Mouse (Mus musculus) midbrain, embryonic 13.5 days (tissue): ENCODE measurements at regions not wholly inside any gene's neighbourhood (a gene's known extent, or its start where the extent isn't known, plus 50 kb on each side); places are given as distances from the start of the nearest gene placed in this dataset.
"Not testable (repeated sequence)": the region's sequence is repeated elsewhere in the genome, so short reads cannot be mapped to it uniquely, and the experiment has no call there.

Source experiments
- ATAC-seq: fragments of 200-750 bp; cut with Nextera tagmentation; 2 replicates; pipeline ENCODE4 v1.8.0; 2017; ENCODE audit warnings: mild to moderate bottlenecking, moderate TSS enrichment, moderate library complexity
- H3K27ac ChIP-seq: fragments of 300-500 bp; sonication (generic); 2 replicates; pipeline ENCODE4 v1.5.1; 2015; ENCODE audit warnings: inconsistent platforms, mild to moderate bottlenecking, moderate library complexity
- H3K27me3 ChIP-seq: fragments of 300-500 bp; sonication (generic); 2 replicates; pipeline ENCODE4 v1.6.1; 2015; ENCODE audit warnings: mild to moderate bottlenecking, inconsistent platforms
- H3K36me3 ChIP-seq: fragments of 300-500 bp; sonication (generic); 2 replicates; pipeline ENCODE4 v1.6.1; 2015; ENCODE audit warnings: mild to moderate bottlenecking, inconsistent platforms
- H3K4me1 ChIP-seq: fragments of 300-500 bp; sonication (generic); replicated peaks from 2 replicates; pipeline ENCODE4 v1.6.1; 2015; ENCODE audit warnings: inconsistent platforms
- H3K4me2 ChIP-seq: fragments of 300-500 bp; sonication (generic); replicated peaks from 2 replicates; pipeline ENCODE4 v1.6.1; 2015; ENCODE audit warnings: moderate library complexity, mild to moderate bottlenecking, inconsistent platforms
- H3K4me3 ChIP-seq: fragments of 300-500 bp; sonication (generic); replicated peaks from 2 replicates; pipeline ENCODE4 v1.5.1; 2015; ENCODE audit warnings: mild to moderate bottlenecking, inconsistent platforms
- H3K9ac ChIP-seq: fragments of 300-500 bp; sonication (generic); replicated peaks from 2 replicates; pipeline ENCODE4 v1.6.1; 2015; ENCODE audit warnings: mild to moderate bottlenecking, inconsistent platforms
- H3K9me3 ChIP-seq: fragments of 300-500 bp; sonication (generic); 2 replicates; pipeline ENCODE4 v1.6.1; 2016; ENCODE audit warnings: mild to moderate bottlenecking, inconsistent platforms
- WGBS: fragments of 180-500 bp; shearing (Covaris S2); methylation state at CpG from one replicate; pipeline ENCODE4 v1.1.7; 2015; 5-methylcytosine and 5-hydroxymethylcytosine counted together

- Histone ChIP-seq H3K9ac (no peak overlapping the region), H3K4me2 (no peak overlapping the region), H3K9me3 (no peaks in the 10 kb centered on the region), H3K27ac (no peak overlapping the region), H3K27me3 (no peaks in the 10 kb centered on the region), H3K4me1 (peaks cover 14% of the 10 kb centered on the region), H3K36me3 (no peaks in the 10 kb centered on the region), H3K4me3 (no peak overlapping the region)
- no peak for ATAC-seq
- WGBS = 91% methylated on average over 6 of the region's 6 CpGs
Observed at GRCm38 (mm10) chr6:6384441-6384840, 167.5 kb upstream of the Slc25a13 start.

- Histone ChIP-seq H3K9ac (no peak overlapping the region), H3K4me1 (no peaks in the 10 kb centered on the region), H3K9me3 (no peaks in the 10 kb centered on the region), H3K4me2 (no peak overlapping the region), H3K27me3 (no peaks in the 10 kb centered on the region), H3K27ac (no peak overlapping the region), H3K36me3 (no peaks in the 10 kb centered on the region), H3K4me3 (no peak overlapping the region)
- WGBS = 91% methylated on average over 3 of the region's 3 CpGs
- ATAC-seq = no peak
Observed at GRCm38 (mm10) chr6:6372421-6372820, 155.4 kb upstream of the Slc25a13 start.

- Histone ChIP-seq H3K4me1 (no peaks in the 10 kb centered on the region), H3K9ac (no peak overlapping the region), H3K36me3 (no peaks in the 10 kb centered on the region), H3K9me3 (no peaks in the 10 kb centered on the region), H3K27me3 (no peaks in the 10 kb centered on the region), H3K27ac (no peak overlapping the region), H3K4me3 (no peak overlapping the region), H3K4me2 (no peak overlapping the region)
- ATAC-seq = no peak
- 79% methylated on average over 5 of the region's 5 CpGs for WGBS
Observed at GRCm38 (mm10) chr6:6371444-6372093, 154.6 kb upstream of the Slc25a13 start.

GRCm38 (mm10) chr6:6364037-6364436, 147.1 kb upstream of the Slc25a13 start:
- H3K4me1 ChIP-seq = no peaks in the 10 kb centered on the region
- no peaks in the 10 kb centered on the region for H3K36me3 ChIP-seq
- H3K9me3 ChIP-seq = no peaks in the 10 kb centered on the region
- no peak overlapping the region for H3K4me2 ChIP-seq
- ATAC-seq = no peak
- no peak overlapping the region for H3K4me3 ChIP-seq
- no peak overlapping the region for H3K27ac ChIP-seq
- no peak overlapping the region for H3K9ac ChIP-seq
- 70% methylated on average over 4 of the region's 4 CpGs for WGBS
- no peaks in the 10 kb centered on the region for H3K27me3 ChIP-seq

GRCm38 (mm10) chr6:6362678-6363354, 145.8 kb upstream of the Slc25a13 start:
- H3K4me2 ChIP-seq = no peak overlapping the region
- no peaks in the 10 kb centered on the region for H3K36me3 ChIP-seq
- no peaks in the 10 kb centered on the region for H3K9me3 ChIP-seq
- H3K4me3 ChIP-seq = no peak overlapping the region
- H3K4me1 ChIP-seq = no peaks in the 10 kb centered on the region
- no peaks in the 10 kb centered on the region for H3K27me3 ChIP-seq
- no peak overlapping the region for H3K27ac ChIP-seq
- 87% methylated on average over 4 of the region's 4 CpGs for WGBS
- no peak overlapping the region for H3K9ac ChIP-seq
- ATAC-seq = no peak

- not testable (repeated sequence) for H3K4me2 ChIP-seq, H3K36me3 ChIP-seq, ATAC-seq, H3K4me3 ChIP-seq, H3K4me1 ChIP-seq, H3K9ac ChIP-seq, H3K27ac ChIP-seq, H3K9me3 ChIP-seq, H3K27me3 ChIP-seq
Observed at GRCm38 (mm10) chr6:6361181-6361580, 144.2 kb upstream of the Slc25a13 start.

- Histone ChIP-seq H3K9ac (no peak overlapping the region), H3K27me3 (no peaks in the 10 kb centered on the region)
Observed at GRCm38 (mm10) chr6:6357477-6357876, 140.5 kb upstream of the Slc25a13 start.

GRCm38 (mm10) chr6:6356967-6357366, 140.0 kb upstream of the Slc25a13 start:
- Histone ChIP-seq H3K9me3 (no peaks in the 10 kb centered on the region), H3K36me3 (no peaks in the 10 kb centered on the region), H3K4me2 (no peak overlapping the region), H3K27ac (no peak overlapping the region), H3K27me3 (no peaks in the 10 kb centered on the region), H3K4me1 (no peaks in the 10 kb centered on the region), H3K9ac (no peak overlapping the region), H3K4me3 (no peak overlapping the region)
- WGBS = 69% methylated on average over 6 of the region's 6 CpGs
- no peak for ATAC-seq

More at GRCm38 (mm10) chr6:6357477-6357876, 140.5 kb upstream of the Slc25a13 start:
- no peak overlapping the region for H3K27ac ChIP-seq
- H3K4me1 ChIP-seq = no peaks in the 10 kb centered on the region
- H3K36me3 ChIP-seq = no peaks in the 10 kb centered on the region
- no peak overlapping the region for H3K4me3 ChIP-seq
- H3K4me2 ChIP-seq = no peak overlapping the region
- 57% methylated on average over 2 of the region's 2 CpGs for WGBS
- ATAC-seq = no peak
- no peaks in the 10 kb centered on the region for H3K9me3 ChIP-seq

- Histone ChIP-seq H3K27ac (no peak overlapping the region), H3K36me3 (no peaks in the 10 kb centered on the region), H3K4me3 (no peak overlapping the region), H3K4me2 (no peak overlapping the region), H3K27me3 (no peaks in the 10 kb centered on the region), H3K9me3 (no peaks in the 10 kb centered on the region; the same call in 1 of the 2 replicates), H3K4me1 (no peaks in the 10 kb centered on the region), H3K9ac (no peak overlapping the region)
- 51% methylated on average over 8 of the region's 8 CpGs for WGBS
- peak; percentile 67 for ATAC-seq
Observed at GRCm38 (mm10) chr6:6335251-6335650, 118.3 kb upstream of the Slc25a13 start.

GRCm38 (mm10) chr6:6330271-6330670, 113.3 kb upstream of the Slc25a13 start:
- Histone ChIP-seq H3K9me3 (peaks cover 4% of the 10 kb centered on the region), H3K4me1 (no peaks in the 10 kb centered on the region), H3K9ac (no peak overlapping the region), H3K36me3 (no peaks in the 10 kb centered on the region), H3K27ac (no peak overlapping the region), H3K4me2 (no peak overlapping the region), H3K27me3 (no peaks in the 10 kb centered on the region), H3K4me3 (no peak overlapping the region)
- no peak for ATAC-seq
- WGBS = 96% methylated on average over 1 of the region's 1 CpGs

GRCm38 (mm10) chr6:6325516-6325915, 108.5 kb upstream of the Slc25a13 start:
- no peaks in the 10 kb centered on the region for H3K36me3 ChIP-seq
- WGBS = 55% methylated on average over 1 of the region's 1 CpGs
- no peak overlapping the region for H3K27ac ChIP-seq
- H3K9me3 ChIP-seq = peaks cover 4% of the 10 kb centered on the region
- H3K4me1 ChIP-seq = no peaks in the 10 kb centered on the region
- no peaks in the 10 kb centered on the region for H3K27me3 ChIP-seq
- H3K4me3 ChIP-seq = no peak overlapping the region
- H3K4me2 ChIP-seq = no peak overlapping the region
- H3K9ac ChIP-seq = no peak overlapping the region
- ATAC-seq = no peak

- no peak overlapping the region for H3K9ac ChIP-seq
- no peaks in the 10 kb centered on the region for H3K4me1 ChIP-seq
- H3K4me2 ChIP-seq = no peak overlapping the region
- H3K36me3 ChIP-seq = no peaks in the 10 kb centered on the region
- H3K27me3 ChIP-seq = no peaks in the 10 kb centered on the region
- H3K27ac ChIP-seq = no peak overlapping the region
- WGBS = 73% methylated on average over 4 of the region's 4 CpGs
- no peak overlapping the region for H3K4me3 ChIP-seq
- H3K9me3 ChIP-seq = no peaks in the 10 kb centered on the region
- ATAC-seq = no peak
Observed at GRCm38 (mm10) chr6:6316725-6317124, 99.8 kb upstream of the Slc25a13 start.

GRCm38 (mm10) chr6:6313171-6313570, 96.2 kb upstream of the Slc25a13 start:
- Histone ChIP-seq H3K4me1 (no peaks in the 10 kb centered on the region), H3K4me3 (no peak overlapping the region), H3K9ac (no peak overlapping the region), H3K27me3 (no peaks in the 10 kb centered on the region), H3K9me3 (no peaks in the 10 kb centered on the region), H3K4me2 (no peak overlapping the region), H3K36me3 (no peaks in the 10 kb centered on the region), H3K27ac (no peak overlapping the region)
- WGBS = 83% methylated on average over 6 of the region's 6 CpGs
- ATAC-seq = no peak
